Mouse (Mus musculus): ENCODE data around the gene Ccn5. TPM values are rescaled to one million over a fixed set of nuclear protein-coding genes. Genes with fewer than 3 reads are reported as not detected.

The Ccn5 gene
- polyA plus RNA-seq (2014; fragmentation: Nextera tagmentation; extraction: Ambion mirVana): 0.27 and 0.44 TPM in 2 replicates

DNA sequence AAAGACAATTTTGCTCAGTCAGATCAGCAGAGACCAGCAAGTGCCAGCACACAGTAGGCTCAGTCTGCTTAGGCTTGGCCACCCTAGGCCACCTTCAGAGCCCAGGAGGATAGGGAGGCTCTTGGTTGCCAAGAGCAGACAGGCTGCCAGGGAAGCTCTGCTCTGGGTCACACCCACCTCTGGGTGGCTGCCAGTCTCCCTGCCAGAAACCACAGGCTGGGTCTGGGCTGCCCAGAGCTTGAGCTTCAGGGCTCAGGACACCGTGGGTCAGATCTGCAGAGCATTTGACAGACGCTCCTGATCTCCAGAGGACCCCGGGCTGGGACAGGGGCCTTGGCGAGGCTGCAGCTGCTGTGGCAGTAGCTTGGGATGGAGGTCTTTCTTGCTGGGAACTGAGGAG, at the start of gene Ccn5:
Ccn5 (plus strand) TSS at position 255 of the 400 bp plus-strand sequence.
- Histone ChIP-seq H3K27me3 (ENCODE audit: control insufficient read depth, insufficient read depth, low read length) (no peaks in the 10 kb centered on the region), H3K4me2 (ENCODE audit: low read depth) (no peak within 1 kb of the TSS), H3K27ac (ENCODE audit: low read depth, low read length) (no peak within 1 kb of the TSS), H3K4me1 (ENCODE audit: control insufficient read depth, insufficient read depth, low read length) (no peaks in the 10 kb centered on the region), H3K9me3 (ENCODE audit: control insufficient read depth, low read length) (no peaks in the 10 kb centered on the region), H3K9ac (ENCODE audit: low read length) (no peak within 1 kb of the TSS), H3K36me3 (ENCODE audit: control insufficient read depth, insufficient read depth, low read length) (no peaks in the 10 kb centered on the region), H3K4me3 (ENCODE audit: low read depth, low read length) (no peak within 1 kb of the TSS)
- ATAC-seq (ENCODE audit: insufficient read depth, low FRiP score, low TSS enrichment) (no peak), DNase-seq (ENCODE audit: low spot score) (no peak)
- WGBS: 64% methylated on average over 4 of the region's 4 CpGs

DNA sequence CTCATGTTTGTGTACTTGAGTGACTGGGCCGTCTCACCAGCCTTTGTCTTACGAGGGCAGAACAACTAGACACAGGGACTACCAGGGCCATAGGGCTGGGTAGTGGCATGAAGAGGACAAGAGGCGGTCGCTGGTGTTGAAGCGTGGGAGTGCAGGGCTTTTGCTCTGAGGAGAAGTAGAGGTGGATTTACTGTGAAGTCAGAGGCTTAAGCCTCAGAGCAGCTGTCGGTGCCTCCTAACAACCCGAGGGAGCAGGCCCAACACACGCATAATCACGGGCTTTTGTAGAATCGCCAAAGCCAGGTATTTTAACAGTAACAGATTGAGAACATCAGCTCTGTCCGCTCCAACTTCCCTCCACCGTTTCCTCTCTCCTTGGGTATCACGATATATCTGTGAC, 44.0 kb upstream of the Ccn5 start:
- H3K4me2 ChIP-seq (ENCODE audit: low read depth): no peak overlapping the region
- H3K9me3 ChIP-seq (ENCODE audit: control insufficient read depth, low read length): no peaks in the 10 kb centered on the region
- 17% methylated on average over 13 of the region's 13 CpGs for WGBS
- H3K9ac ChIP-seq (ENCODE audit: low read length): no peak overlapping the region
- ATAC-seq (ENCODE audit: insufficient read depth, low FRiP score, low TSS enrichment): no peak
- no peaks in the 10 kb centered on the region for H3K4me1 ChIP-seq (ENCODE audit: control insufficient read depth, insufficient read depth, low read length)
- H3K27ac ChIP-seq (ENCODE audit: low read depth, low read length): no peak overlapping the region
- H3K27me3 ChIP-seq (ENCODE audit: control insufficient read depth, insufficient read depth, low read length): no peaks in the 10 kb centered on the region
- no peaks in the 10 kb centered on the region for H3K36me3 ChIP-seq (ENCODE audit: control insufficient read depth, insufficient read depth, low read length)
- H3K4me3 ChIP-seq (ENCODE audit: low read depth, low read length): no peak overlapping the region
- no peak for DNase-seq (ENCODE audit: low spot score)

DNA sequence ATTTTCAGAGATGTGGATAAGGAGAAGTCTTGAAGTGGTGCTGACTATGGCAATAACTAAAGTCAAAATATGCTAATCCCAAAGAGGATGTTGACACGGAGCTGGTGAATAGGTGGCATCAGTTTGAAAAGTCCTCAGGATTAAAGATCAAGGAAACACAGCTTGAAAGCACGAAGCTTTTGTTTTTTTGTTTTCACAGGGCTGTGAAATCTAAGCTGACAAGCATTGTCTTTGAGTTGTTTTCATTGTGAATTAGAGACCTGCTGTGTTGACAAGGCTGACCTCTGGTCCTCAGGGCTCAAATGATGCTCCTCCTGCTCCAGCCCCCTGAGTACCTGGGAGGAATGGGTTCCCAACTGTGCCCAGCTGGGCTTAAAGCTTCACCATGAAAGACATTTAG, 43.6 kb upstream of the Ccn5 start:
- Histone ChIP-seq H3K27ac (ENCODE audit: low read depth, low read length) (no peak overlapping the region), H3K36me3 (ENCODE audit: control insufficient read depth, insufficient read depth, low read length) (no peaks in the 10 kb centered on the region), H3K9me3 (ENCODE audit: control insufficient read depth, low read length) (no peaks in the 10 kb centered on the region), H3K9ac (ENCODE audit: low read length) (no peak overlapping the region), H3K4me2 (ENCODE audit: low read depth) (no peak overlapping the region), H3K4me3 (ENCODE audit: low read depth, low read length) (no peak overlapping the region), H3K4me1 (ENCODE audit: control insufficient read depth, insufficient read depth, low read length) (no peaks in the 10 kb centered on the region), H3K27me3 (ENCODE audit: control insufficient read depth, insufficient read depth, low read length) (no peaks in the 10 kb centered on the region)
- 2% methylated on average over 2 of the region's 2 CpGs for WGBS
- DNase-seq (ENCODE audit: low spot score): no peak
- ATAC-seq (ENCODE audit: insufficient read depth, low FRiP score, low TSS enrichment): no peak

DNA sequence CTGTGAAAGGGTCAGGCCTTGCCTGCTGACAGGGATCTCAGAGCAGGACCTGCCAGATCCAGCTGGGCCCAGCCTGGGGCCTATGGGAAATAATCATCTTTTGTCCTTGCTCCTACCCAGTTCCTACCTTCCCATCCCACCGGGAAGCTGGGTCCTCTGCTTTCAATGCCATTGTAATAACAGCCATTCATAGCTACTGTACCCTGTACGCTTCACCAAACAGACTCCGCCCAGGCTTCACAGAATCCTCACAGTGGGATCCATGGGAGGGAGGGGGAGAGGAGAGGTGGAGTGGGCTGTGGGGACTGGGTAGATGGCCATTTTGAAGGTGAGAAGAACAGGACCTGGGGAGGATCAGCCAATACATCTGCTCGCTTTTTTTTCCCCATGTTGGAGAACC, 41.8 kb upstream of the Ccn5 start:
- Histone ChIP-seq H3K36me3 (ENCODE audit: control insufficient read depth, insufficient read depth, low read length) (no peaks in the 10 kb centered on the region), H3K9ac (ENCODE audit: low read length) (no peak overlapping the region), H3K4me2 (ENCODE audit: low read depth) (no peak overlapping the region), H3K4me3 (ENCODE audit: low read depth, low read length) (no peak overlapping the region), H3K27me3 (ENCODE audit: control insufficient read depth, insufficient read depth, low read length) (no peaks in the 10 kb centered on the region), H3K27ac (ENCODE audit: low read depth, low read length) (no peak overlapping the region), H3K9me3 (ENCODE audit: control insufficient read depth, low read length) (no peaks in the 10 kb centered on the region), H3K4me1 (ENCODE audit: control insufficient read depth, insufficient read depth, low read length) (no peaks in the 10 kb centered on the region)
- 73% methylated on average over 4 of the region's 4 CpGs for WGBS
- DNase-seq (ENCODE audit: low spot score): no peak
- no peak for ATAC-seq (ENCODE audit: insufficient read depth, low FRiP score, low TSS enrichment)

DNA sequence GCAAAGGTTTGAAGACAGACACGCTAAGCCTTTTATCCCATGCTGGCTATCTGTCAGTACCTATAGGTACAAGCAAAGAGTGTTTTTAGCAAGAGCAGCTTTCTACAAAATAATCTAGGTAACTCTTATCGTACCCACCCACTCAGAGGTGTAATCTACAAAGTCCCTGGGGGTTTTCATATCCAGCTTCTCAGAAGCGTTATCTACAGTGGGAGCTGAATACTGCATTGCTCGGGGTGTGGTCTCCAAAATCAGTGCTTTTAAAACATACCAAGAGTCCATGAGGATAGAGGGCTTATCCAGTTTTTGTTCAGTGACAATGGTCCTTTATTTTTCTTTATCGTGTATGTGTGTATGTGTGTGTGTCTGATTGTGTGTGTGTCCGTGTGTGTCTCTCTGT, 37.3 kb upstream of the Ccn5 start:
- WGBS: 90% methylated on average over 6 of the region's 6 CpGs
- Histone ChIP-seq H3K27me3 (ENCODE audit: control insufficient read depth, insufficient read depth, low read length) (no peaks in the 10 kb centered on the region), H3K4me2 (ENCODE audit: low read depth) (no peak overlapping the region), H3K36me3 (ENCODE audit: control insufficient read depth, insufficient read depth, low read length) (no peaks in the 10 kb centered on the region), H3K9me3 (ENCODE audit: control insufficient read depth, low read length) (no peaks in the 10 kb centered on the region), H3K27ac (ENCODE audit: low read depth, low read length) (no peak overlapping the region), H3K4me3 (ENCODE audit: low read depth, low read length) (no peak overlapping the region), H3K4me1 (ENCODE audit: control insufficient read depth, insufficient read depth, low read length) (no peaks in the 10 kb centered on the region), H3K9ac (ENCODE audit: low read length) (no peak overlapping the region)
- ATAC-seq (ENCODE audit: insufficient read depth, low FRiP score, low TSS enrichment) (no peak), DNase-seq (ENCODE audit: low spot score) (no peak)

DNA sequence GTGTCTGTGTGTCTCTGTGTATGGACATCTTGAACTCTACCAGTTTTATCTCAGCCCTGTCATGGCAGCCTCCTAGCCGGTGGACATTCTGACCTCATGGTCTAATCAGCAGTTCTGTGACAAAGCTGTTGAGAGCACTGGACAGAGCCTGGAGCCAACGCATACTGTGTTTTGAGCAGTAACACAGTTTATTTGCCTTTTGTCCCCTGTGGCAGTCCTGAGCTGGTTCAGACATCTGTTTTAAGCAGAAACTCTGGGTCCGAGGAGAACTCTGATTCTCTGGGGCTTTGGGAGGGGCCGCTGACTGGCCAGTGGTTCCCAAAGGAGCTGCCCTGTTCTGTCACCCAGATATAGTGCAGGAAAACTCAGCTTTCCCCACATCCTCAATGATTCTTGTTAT, 36.8 kb upstream of the Ccn5 start:
- ATAC-seq (ENCODE audit: insufficient read depth, low FRiP score, low TSS enrichment): no peak
- Histone ChIP-seq H3K27ac (ENCODE audit: low read depth, low read length) (no peak overlapping the region), H3K27me3 (ENCODE audit: control insufficient read depth, insufficient read depth, low read length) (no peaks in the 10 kb centered on the region), H3K9me3 (ENCODE audit: control insufficient read depth, low read length) (no peaks in the 10 kb centered on the region), H3K4me3 (ENCODE audit: low read depth, low read length) (no peak overlapping the region), H3K36me3 (ENCODE audit: control insufficient read depth, insufficient read depth, low read length) (no peaks in the 10 kb centered on the region), H3K4me2 (ENCODE audit: low read depth) (no peak overlapping the region), H3K9ac (ENCODE audit: low read length) (no peak overlapping the region), H3K4me1 (ENCODE audit: control insufficient read depth, insufficient read depth, low read length) (no peaks in the 10 kb centered on the region)
- no peak for DNase-seq (ENCODE audit: low spot score)
- 64% methylated on average over 4 of the region's 4 CpGs for WGBS

DNA sequence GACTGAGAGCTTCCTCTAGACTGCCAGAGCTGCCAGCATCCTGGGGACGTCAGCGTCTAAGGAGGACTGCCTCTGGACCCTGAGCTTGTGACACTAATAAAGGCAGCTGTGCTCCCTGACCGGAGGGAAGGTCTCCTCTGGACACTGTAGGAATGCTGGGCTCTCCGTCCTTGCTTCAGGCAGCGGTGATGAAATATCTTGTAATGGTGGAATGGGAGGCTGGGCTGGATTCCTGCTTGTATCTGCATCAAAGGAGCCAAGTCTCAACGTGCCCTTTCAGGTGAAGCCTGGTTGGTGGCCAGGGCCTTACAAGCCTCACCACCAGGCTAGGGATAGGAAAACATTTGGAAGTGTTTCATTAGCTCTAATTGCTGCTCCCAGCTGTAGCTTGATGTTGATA, 33.6 kb upstream of the Ccn5 start:
- H3K27ac ChIP-seq (ENCODE audit: low read depth, low read length): no peak overlapping the region
- H3K9me3 ChIP-seq (ENCODE audit: control insufficient read depth, low read length): no peaks in the 10 kb centered on the region
- 85% methylated on average over 6 of the region's 6 CpGs for WGBS
- H3K36me3 ChIP-seq (ENCODE audit: control insufficient read depth, insufficient read depth, low read length): no peaks in the 10 kb centered on the region
- H3K4me2 ChIP-seq (ENCODE audit: low read depth): no peak overlapping the region
- DNase-seq (ENCODE audit: low spot score) (no peak), ATAC-seq (ENCODE audit: insufficient read depth, low FRiP score, low TSS enrichment) (no peak)
- H3K4me3 ChIP-seq (ENCODE audit: low read depth, low read length): no peak overlapping the region
- H3K9ac ChIP-seq (ENCODE audit: low read length): no peak overlapping the region
- no peaks in the 10 kb centered on the region for H3K27me3 ChIP-seq (ENCODE audit: control insufficient read depth, insufficient read depth, low read length)
- H3K4me1 ChIP-seq (ENCODE audit: control insufficient read depth, insufficient read depth, low read length): no peaks in the 10 kb centered on the region

DNA sequence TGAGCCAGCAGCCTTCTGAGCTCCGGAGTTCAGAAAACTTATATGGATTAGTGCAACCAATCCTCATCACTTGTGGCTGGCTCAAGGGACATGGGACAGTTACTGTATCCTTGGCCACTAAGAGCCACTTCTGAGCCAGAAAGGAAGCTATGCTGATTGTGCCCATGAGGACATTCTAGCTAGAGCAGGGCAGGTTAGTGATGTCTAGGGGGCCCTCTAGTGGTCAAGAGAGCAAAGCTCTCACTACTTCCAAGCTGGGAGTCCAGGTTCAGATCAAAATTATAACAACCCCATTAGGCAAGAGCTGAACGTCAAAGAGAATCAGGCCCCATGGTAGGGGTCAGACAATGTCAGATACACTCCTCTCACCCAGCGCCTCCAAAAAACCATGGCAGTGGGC, 33.0 kb upstream of the Ccn5 start:
- H3K27me3 ChIP-seq (ENCODE audit: control insufficient read depth, insufficient read depth, low read length): no peaks in the 10 kb centered on the region
- H3K27ac ChIP-seq (ENCODE audit: low read depth, low read length): no peak overlapping the region
- no peak overlapping the region for H3K9ac ChIP-seq (ENCODE audit: low read length)
- DNase-seq (ENCODE audit: low spot score) (peak; percentile 57), ATAC-seq (ENCODE audit: insufficient read depth, low FRiP score, low TSS enrichment) (no peak; the same call in 1 of the 2 replicates)
- no peak overlapping the region for H3K4me3 ChIP-seq (ENCODE audit: low read depth, low read length)
- no peaks in the 10 kb centered on the region for H3K9me3 ChIP-seq (ENCODE audit: control insufficient read depth, low read length)
- no peaks in the 10 kb centered on the region for H3K4me1 ChIP-seq (ENCODE audit: control insufficient read depth, insufficient read depth, low read length)
- H3K4me2 ChIP-seq (ENCODE audit: low read depth): no peak overlapping the region
- WGBS: 51% methylated on average over 3 of the region's 3 CpGs
- H3K36me3 ChIP-seq (ENCODE audit: control insufficient read depth, insufficient read depth, low read length): no peaks in the 10 kb centered on the region

DNA sequence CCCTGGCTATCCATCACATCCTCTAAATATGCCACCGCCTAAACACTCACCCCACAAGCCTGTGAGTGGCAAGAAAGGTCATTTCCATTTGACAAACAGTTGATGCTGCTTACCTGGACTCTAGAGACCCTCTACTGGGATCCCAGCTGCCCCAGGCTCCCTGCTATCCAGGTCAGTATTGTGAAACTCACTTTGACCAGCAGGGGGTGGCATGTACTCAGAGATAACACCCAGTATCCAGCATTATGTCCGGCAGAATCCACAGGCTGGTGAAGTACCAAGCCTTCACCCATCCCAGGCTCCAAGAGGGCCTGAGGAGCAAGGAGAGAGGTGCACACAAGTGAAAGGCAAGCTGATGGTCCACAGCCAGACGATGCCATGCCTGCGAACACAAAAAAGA, 32.2 kb upstream of the Ccn5 start:
- no peaks in the 10 kb centered on the region for H3K4me1 ChIP-seq (ENCODE audit: control insufficient read depth, insufficient read depth, low read length)
- H3K4me3 ChIP-seq (ENCODE audit: low read depth, low read length): no peak overlapping the region
- 84% methylated on average over 4 of the region's 4 CpGs for WGBS
- ATAC-seq (ENCODE audit: insufficient read depth, low FRiP score, low TSS enrichment): no peak
- H3K4me2 ChIP-seq (ENCODE audit: low read depth): no peak overlapping the region
- no peak overlapping the region for H3K9ac ChIP-seq (ENCODE audit: low read length)
- H3K27me3 ChIP-seq (ENCODE audit: control insufficient read depth, insufficient read depth, low read length): no peaks in the 10 kb centered on the region
- H3K27ac ChIP-seq (ENCODE audit: low read depth, low read length): no peak overlapping the region
- no peaks in the 10 kb centered on the region for H3K9me3 ChIP-seq (ENCODE audit: control insufficient read depth, low read length)
- H3K36me3 ChIP-seq (ENCODE audit: control insufficient read depth, insufficient read depth, low read length): no peaks in the 10 kb centered on the region
- DNase-seq (ENCODE audit: low spot score): peak; percentile 56
